Mouse (Mus musculus): Measurements from ENCODE around the gene Zfp473.

DNA sequence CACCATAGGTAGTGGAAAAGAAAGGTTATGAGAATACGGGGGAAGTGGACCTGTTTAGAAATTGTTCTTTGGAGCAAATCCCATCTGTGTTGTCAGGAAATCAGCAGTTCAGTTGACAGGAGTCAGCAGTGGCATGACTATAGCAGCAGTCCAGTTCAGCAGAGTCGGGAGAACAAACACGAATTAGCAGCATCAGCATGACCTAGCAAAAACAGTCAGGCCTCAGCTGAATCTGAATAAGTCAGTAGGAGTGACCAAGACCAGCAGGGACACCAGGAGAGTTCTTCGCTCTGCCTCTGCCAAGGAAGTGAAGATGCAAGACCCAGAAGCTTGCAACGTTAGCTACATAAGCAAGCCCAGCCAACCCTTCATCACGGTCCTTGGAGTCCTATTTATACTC, 41.9 kb upstream of the Zfp473 start:
- no peak for TF ChIP-seq CTCF (IDR thresholded peaks at IDR 0.05; ENCODE audit: control insufficient read depth, insufficient read depth, insufficient replicate concordance, low read depth, low read length)
- TF ChIP-seq POLR2A (IDR thresholded peaks at IDR 0.05; ENCODE audit: control insufficient read depth, low read depth, low read length) = no peak
